Mouse (Mus musculus) spleen, postnatal 4 days (tissue): ENCODE results near the gene Tmed8.
A peak's percentile ranks its signal among the peaks of the same experiment; 100 is the strongest.
"Not testable (repeated sequence)": the region's sequence is repeated elsewhere in the genome, so short reads cannot be mapped to it uniquely, and the experiment has no call there.

ENCODE experiments used
- DNase-seq, 2 experiments: peaks; one replicate each; pipeline ENCODE4 v3.0.0; 2022; ENCODE audit warnings: low spot score in 2 of 2

Gene Tmed8

DNA sequence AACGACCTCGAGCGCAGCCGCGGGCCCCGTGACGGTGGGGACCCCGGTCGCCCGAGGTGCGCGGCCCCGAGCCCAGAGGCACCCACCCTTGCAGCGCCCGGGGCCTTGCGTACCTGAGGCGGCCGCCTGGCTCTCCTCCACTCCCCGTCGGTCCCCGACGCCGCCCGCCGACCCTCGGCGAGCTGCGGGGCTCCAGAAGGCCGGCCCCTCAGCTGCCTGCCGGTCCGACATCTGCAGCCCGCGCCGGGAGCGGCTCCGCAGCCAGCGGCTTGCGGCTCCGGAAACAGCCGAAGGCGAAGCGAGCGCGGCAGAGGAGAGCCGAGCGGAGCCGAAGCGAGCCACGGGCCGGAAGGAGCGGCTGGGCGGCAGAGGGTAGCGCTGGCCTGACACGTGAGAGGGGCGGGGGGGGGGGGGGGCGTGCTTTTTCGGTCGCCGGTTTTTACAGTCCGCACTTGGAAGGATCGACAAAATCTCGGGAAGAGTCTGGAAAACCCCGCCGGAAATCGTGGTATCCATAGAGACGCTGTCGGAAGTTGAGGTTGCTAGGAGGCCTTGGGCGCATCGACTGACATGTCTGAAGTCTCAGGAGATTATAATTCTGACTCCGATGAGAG, at the start of gene Tmed8:
Gene Tmed8 (minus strand): TSS at position 482 of the 614 bp plus-strand sequence.
- DNase-seq: peak; percentile 69 to 85

DNA sequence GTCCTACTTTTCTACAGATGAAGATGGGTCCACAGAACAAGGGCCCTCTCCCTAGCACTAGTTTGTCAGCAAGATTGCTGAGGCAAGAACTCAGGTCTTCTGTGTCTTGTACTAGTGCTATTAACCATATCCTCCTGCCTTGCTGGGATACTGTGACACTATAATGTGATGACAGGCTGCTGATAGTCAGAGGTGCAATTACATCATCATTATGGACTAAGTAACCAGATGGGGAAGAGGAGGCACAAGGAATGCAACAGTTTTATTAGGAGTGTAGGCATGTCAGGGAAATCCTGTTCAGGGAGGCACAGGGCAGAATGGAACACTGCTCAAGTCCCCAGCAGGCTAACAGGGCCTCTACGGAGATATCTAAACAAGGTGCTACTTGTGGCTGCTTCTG, 38.4 kb upstream of the Tmed8 start, which contains the start of gene Noxred1:
Gene Noxred1 (minus strand): TSS at position 101 of the 400 bp plus-strand sequence.
- no peak for DNase-seq

DNA sequence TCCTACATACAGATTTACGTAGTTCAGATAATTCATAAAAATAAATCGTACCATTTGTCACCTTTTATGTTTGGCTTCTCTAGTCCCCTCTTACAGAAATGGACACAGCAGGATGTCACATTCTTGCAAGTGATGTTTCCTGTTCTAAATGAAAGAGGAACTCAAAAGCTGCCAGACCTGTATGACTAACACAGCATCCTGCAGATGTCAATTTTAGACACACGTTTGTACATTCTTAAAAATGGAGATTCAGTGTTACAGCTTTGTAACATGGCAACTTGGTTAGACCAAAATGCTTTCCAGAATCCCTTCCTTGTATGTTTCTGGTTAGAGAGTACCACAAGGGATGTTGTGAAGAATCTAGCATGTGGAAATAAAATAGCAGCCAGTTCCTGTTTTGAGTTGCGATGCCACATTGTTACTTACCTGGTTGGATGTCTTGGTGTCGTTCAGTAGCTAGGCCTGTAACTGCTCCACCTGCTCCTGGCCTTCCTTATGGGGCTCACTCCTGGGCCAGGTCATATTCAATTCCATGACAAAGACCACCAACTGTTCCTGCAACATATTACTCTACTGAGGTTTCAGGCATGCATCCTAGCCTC, 36.7 kb upstream of the Tmed8 start:
- no peak for DNase-seq

DNA sequence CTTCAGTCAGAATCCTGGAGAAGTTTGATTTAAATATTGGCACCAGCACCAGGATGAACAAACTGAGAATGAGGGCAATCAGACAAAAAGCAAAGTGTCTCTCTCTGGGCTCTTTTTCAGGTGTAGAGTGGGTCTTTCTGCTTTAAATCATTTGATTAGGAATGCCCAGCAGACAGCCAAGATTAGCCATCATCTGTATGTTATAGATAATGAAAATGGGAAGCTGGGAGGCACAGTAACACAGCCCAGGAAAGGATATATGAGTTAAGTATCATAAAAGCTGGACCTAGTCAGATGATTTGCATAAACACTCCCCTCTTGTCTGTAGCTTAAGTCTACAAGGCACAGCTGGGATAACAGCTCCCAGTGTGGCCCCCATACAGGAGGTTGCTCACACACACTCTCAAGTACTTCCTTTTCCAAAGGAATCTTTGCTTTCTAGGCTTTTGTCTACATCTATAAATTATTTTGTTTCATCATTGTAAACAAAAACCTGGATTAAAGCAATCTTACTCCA, 30.2 kb upstream of the Tmed8 start:
- no peak for DNase-seq

DNA sequence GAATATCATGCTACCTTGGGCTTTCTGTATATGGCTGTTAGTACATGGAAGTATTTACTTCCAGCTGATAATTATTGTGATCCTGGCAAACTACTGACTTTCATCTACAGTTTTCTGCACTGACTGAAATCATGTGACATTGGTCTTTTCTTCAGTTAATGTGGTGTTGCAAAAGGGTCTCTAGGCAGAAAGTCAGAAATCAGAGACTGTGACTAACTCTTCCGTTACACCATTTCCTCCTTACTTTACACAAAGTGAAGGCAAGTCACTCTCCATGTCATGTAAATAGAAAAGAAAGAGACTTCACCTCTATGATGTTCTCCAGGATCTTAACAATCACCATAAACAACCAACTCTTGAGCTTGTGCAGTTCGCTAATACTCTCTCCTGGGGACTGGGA, 29.4 kb upstream of the Tmed8 start:
- DNase-seq: no peak

DNA sequence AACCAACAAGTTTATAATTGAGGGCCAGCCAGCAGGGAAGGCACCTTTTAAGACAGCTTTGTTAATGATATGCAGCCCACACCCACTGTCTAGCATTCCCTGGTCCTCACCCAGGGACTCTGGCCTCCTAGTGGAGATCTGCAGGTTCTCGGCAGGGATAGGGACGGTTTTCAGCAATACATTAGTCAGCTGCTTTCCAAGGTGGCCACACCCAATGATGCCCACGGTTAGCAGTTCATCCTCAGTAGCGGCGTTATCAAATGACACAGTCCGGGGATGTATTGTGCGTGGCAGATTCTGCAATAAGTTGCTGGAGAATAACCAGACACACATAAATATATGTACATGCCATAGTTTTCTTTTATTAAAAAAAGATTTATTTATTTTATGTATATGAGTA, 26.5 kb upstream of the Tmed8 start:
- DNase-seq: no peak

DNA sequence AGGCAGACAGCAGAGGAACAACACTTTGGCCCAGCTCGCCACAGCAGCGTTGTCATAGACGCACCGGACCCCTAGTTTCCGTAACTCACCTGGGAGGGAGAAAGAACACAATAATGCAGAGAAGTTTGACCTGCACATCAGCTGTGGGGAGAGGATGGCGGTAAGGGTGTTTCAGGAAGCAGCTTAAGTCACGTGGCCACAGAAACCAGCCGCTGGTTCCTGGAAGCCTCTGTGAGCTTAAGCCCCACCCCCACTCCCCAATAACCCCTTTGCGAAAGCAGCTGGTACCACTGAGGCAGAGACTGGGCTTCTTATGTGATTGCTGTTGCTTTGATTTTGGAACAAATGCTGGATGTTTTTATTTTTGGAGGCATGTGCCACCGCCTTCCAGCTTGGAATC, 24.7 kb upstream of the Tmed8 start:
- DNase-seq: no peak

DNA sequence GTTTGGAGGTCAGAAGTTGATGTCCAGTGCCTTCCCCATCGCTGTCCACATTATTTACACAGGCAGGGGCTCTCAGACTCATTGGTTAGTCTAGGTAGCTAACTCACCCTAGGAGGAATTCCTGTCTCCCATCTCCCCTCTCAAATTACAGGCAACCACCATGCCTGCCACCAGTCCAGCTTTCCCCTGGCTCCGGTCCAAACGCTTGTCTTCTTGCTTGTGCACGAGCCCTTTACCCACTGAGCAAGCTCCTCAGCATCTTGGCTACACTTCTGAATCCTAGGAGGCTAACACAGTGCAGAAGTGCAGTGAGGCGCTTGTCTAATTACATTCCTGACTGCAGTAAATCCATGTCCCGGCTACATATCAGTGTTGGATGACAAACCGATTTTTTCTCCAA, 19.1 kb upstream of the Tmed8 start:
- no peak for DNase-seq

DNA sequence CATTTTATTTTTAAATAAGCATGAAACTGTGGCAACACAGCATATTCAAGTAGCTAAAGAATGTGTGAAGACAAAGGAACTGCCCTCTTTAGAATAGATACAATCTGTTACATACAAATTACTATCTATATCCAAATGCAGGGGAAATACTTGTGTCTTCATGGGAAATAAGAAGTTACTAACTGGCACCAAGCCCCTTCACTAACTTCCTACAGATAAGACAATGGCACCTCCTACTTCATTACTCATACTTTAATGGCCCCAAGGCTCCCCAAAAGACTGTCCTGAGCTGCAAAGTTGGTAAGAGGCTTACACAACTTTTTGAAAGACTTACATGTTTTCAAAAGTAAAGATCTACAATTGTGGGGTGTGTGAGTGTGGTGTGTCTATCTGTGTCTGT, 17.3 kb upstream of the Tmed8 start:
- no peak for DNase-seq

DNA sequence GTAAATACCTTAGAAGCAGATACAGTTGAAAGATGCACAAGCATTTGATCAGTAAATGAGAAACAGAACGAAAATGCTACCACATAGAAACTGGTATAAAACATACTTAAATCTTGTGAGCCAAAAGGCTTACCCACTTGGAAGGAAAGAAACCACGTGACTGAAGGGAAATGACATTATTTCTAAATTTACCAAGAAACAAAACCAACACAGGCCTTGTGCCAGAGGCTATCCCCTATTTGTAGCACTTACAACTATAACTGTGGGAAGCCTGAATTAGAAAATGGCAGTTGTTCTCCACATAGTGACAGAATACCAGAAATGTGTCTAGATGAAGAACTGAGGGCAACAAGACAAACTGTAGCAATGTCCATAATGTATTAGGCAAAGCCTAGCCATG, 15.8 kb upstream of the Tmed8 start:
- DNase-seq: no peak

DNA sequence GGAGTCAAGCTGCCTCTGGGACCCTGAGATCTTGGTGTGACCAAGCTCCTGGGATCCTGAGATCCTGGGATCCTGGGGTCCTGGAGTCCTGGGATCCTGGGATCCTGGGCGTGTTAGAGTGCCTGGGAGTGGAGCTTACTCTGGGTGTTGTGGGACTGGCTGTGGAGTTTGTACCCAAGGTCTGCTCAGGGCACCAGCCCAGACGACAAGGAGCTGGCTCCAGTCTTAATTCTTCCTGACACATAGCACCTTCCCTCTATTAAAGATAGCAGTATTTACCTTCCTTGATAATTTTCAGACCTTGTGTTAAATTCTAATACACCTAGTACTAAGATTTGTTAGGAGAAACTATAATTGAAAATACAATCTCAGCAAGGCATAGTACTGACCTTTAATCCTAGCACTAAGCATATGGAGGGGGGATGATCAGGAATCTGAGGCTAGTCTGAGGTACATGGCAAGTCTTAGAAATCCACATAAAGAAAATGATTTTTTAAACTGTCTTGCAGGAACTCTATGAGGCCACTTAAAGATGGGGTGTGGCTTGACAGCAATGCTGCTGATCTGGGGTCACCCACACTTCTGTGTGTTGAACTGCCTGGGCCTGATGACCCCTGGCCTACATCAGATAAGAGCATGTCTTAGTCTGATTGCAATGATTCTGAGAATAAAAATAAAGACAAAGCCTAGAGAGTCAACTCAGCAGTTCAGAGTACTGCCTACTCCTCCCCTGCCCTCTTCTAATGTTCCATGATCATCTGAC, 12.8 kb upstream of the Tmed8 start:
- DNase-seq: no peak

DNA sequence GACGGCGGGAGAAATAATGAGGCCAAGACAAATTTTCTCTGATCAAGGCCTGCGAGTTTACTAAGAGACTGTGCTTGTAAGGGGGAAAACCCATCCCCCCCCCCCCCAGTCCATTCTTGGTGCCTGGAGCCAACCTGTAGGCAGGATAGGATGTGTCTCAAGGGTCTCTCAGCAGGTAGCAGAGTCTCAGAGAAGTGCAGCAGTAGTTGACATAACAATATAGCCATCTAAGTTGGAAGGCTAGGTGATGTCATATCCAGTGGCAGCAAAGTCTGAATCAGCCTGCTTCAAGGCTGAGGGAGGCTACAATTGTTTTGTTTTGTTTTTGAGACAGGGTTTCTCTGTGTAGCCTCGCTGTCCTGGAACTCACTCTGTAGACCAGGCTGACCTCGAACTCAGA, 5.5 kb upstream of the Tmed8 start:
- not testable (repeated sequence) for DNase-seq

DNA sequence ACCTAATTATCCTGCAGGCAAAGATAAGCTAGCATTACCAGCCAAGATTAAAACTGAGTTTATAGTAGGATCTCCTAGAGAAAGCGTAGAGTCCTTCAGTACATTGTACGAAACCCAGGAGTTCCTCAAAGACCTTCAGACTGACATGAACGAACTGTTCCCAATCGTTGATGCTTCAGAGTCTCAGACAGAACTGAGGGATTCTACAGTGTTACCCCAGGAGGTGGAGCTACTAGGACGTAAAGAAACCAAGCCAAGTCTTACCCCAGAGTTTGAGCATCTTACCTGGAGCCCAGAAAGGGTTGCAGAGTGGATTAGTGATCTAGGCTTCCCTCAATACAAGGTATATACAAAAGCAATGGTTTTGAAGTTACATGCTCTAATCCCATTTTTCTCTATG, 1.4 kb upstream of the Tmed8 start:
- DNase-seq: no peak

DNA sequence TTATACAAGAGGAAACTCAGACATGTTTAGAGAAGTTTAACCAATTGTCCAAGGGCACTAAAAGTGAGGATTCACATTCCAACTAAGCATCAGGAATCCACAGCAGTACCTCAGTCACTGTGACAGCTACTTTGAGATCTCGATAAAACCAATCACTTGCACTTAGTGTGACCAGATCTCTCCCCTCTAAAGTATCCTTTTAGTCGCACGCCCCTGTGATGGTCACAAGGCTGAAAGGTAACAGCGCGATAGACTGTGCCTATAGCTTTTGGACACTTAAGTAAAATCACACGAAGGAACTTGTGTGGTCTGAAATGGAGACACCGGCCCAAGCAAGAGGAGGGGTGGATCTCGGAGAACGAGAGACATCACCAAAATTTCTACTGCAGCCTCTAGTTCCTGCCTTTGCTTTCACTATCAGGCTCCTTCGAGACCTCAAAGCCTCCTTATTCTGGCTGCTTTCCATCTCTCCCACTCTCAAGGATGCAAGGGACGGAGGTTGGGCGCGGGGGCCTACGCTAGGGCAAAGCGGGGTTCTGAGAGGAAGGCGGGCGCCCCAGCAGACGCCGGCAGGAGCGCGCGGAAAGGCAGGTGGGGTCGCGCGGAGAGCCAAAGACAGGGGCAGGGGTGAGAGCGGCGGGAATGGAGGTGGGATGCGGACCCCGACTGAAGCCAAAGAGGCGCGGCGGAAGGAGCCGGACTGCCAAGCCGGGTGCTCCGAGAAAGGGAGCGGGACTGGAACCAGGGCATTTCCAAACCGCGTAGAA, 865 bp downstream of the Tmed8 start, which contains the start of gene Samd15:
Gene Samd15 (plus strand): TSS at position 518 of the 767 bp plus-strand sequence.
- DNase-seq: no peak

DNA sequence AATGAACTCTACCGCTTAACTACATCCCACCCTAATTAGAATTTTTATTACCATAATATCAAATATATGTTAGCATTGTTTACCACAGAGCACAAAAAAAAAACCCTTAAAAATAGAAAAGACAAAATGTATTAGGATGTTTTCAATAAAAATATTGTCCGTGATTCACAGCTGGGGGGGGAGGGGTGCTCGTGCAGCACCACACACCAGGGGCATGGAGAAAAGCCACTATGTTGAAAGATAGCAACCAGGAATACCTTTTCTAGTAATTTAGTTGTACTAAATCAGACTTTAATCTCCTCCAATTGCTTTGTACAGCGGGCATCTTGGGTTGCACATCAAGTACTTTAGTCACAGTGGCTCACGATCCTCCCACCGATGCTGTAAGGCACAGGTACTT, 1.5 kb downstream of the Tmed8 start:
- DNase-seq: no peak

DNA sequence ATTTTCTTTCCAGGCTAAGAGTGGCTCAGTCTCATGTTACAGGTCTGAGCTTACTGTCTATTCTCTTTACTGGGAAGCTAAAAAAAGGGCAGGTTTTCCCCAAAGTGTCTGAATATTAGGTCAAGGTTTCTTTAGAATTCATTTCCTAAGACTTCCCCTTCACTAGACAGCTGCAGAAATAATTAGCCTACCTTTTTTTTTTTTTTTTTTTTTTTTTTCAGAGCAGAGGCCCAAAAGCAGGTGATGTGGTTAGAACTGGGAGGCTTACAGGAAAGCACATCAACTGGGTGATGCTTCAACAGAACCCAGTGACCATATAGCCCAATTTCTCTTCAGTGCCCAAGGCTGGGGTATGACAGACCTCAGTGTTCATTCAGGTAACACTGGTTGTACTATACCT, 3.9 kb downstream of the Tmed8 start:
- no peak for DNase-seq

DNA sequence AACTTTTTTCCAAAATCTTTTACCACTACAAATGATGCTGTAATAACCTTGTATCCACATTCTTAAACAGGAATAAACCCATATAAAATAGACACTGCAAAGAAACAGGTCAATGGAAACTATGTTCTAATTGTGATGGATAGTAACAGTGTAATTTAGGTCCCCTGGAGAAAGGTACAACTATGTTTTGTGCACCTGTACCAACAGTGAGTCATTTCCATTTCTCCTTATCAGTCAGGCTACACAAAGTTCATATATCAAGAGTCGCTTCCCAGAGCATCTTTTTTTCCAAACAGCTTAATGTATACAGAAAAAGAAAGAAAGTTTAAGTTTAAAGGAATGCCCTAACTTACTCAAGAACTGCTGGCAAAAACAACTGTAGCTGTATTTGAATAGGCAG, 5.2 kb downstream of the Tmed8 start:
- no peak for DNase-seq

DNA sequence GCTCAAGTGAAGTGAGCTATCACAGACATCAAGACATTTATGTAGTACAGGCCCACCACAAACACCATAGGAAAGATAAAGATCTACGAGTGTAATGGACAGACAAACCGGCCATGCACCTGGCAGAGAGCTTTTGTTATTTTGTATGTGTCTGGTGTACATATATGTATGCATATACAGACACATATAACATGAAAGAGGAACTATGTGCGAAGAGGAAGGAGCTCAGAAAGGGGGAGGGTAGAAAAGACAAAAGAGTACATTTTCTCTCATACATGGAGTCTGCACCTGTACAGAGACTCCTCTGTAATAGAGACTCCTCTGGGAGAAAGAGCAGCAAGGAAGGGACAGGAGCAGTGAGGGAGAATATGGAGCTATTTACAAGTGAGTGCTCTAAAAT, 7.2 kb downstream of the Tmed8 start:
- no peak for DNase-seq

DNA sequence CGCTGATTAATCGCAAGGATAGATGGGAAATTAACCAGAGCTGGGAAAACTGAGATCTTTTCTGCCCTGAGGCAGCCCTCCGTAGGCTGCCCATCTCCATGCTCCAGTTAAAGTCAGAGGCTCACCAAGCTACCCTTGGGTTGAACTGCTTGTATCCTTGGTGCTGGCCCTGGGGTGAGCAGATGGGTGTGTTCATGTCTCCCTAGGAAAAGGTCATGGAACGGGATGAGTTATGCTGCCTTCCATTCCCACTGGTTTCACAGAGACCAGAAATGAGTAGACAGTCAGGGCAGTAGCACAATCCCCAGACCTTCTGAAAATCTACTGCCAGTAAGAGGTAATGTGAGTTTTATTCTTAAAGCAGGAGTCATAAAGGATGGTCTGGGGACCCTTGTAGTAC, 22.6 kb downstream of the Tmed8 start:
- DNase-seq: no peak

DNA sequence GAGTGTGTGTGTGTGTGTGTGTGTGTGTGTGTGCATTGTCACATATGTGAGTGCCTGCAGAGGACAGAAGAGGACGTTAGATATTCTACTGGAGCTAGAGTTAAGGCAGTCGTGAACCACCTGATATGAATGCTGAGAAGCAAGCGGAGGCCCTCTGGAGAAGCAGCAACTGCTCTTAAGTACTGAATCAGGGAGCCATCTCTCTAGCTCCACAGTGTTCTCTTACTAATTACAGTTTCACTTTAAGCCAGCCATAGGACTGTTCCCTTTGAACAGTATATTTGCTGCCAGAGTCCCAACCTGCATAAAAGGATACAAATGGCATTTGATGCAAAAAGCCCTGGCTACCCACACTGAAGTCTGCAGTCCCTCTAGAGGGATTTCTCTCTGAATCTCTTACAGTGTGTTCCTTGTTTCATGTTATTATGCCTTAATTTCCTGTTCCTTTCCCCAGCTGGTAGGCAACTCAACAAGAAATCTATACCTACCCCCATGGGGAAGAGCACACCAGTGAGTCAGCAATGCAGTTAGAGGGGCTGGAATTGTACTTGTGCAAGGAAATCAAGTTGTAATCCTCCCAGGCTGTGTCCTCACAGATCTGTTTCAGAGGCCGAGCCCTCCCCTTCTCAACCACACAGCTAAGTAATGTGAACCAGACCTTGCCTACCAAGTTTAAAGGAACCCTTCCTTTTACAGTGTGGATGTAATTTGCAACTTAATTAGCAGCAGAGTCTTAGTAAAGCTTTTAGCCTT, 24.9 kb downstream of the Tmed8 start:
- no peak for DNase-seq

DNA sequence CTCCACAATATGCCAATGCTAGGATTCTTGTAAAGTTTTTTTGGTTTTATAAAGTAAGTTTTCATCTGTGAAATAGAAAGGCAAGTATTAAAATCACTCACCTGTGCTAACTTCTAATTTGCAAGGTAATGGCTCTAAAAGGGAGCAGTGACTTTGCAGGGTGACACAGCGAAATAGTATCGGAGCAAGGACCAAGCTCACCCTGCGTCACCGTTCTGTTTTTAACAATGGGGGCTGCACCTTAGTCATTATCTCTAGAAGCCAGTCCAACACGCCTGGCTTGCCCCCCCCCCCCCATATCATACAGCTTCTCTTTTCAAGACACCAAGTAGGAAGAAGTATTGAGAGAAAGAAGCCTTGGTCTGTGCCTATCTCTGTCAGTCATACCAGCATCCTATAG, 39.4 kb downstream of the Tmed8 start:
- no peak for DNase-seq
